Mouse (Mus musculus): Measurements from ENCODE around the gene AA792892.
"Not testable (repeated sequence)": the region's sequence is repeated elsewhere in the genome, so short reads cannot be mapped to it uniquely, and the experiment has no call there.

Gene AA792892

GRCm38 (mm10) chr5:94339449-94339848 lies at the start of gene AA792892:
AA792892 (plus strand) TSS chr5:94339749.
- DNase-seq: not testable (repeated sequence)

- DNase-seq: not testable (repeated sequence)
Measured at GRCm38 (mm10) chr5:94306696-94307095, 32.9 kb upstream of the AA792892 start, which contains the start of gene A430089I19Rik. A430089I19Rik (minus strand) TSS chr5:94306796.

- not testable (repeated sequence) for DNase-seq
Measured at GRCm38 (mm10) chr5:94314135-94314534, 25.4 kb upstream of the AA792892 start, which contains the start of gene Gm6502. Gm6502 (plus strand) TSS chr5:94314435.

Measured in thymus, postnatal 25 days (tissue).